Mouse (Mus musculus): ENCODE data around the gene Usp34.
"Not testable (repeated sequence)": the region's sequence is repeated elsewhere in the genome, so short reads cannot be mapped to it uniquely, and the experiment has no call there.

Usp34 gene

DNA sequence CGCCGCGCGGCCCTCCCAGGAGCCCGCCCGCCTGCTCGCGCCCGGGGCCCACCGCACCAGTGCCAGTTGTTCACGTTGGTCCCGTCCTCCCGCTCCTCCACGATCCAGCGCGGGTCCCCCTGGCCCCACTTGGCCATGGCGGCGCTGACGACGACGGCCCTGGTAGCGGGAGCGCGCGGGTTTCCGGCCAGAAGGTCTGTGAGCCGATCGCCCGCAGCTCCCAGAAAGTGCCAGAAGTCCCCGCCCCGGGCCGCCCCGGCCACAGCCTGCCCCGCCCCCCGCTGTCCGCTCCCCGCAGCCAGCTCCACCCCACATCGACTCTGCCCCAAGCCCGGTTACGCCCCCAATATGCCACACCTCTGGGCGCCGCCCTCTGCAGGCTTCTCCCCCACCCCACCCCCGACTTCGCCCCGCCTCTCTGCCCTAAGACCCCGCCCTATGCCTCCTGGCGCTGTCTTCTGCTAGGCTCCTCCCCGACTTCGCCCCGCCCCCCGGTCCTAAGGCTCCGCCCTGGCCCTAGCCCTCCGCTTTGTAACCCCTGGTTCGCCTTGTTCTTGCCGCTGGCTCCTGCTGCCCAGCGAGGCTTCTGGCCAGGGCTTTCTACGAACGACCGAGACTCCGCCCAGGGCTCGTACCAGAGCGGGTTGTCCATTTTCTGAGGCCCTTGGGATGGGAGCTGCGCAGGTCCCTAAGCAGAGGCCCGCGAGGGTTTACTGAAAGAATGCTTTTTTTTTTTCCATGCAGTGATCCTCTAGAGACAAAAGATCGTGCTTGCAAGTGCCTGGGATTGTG lies 191.2 kb downstream of the Usp34 start, which contains the start of gene Ahsa2:
TSS of gene Ahsa2 (minus strand) at position 313 of the 792 bp plus-strand sequence.
- peak; percentile 95 for DNase-seq (ENCODE audit: low read depth, low spot score)

DNA sequence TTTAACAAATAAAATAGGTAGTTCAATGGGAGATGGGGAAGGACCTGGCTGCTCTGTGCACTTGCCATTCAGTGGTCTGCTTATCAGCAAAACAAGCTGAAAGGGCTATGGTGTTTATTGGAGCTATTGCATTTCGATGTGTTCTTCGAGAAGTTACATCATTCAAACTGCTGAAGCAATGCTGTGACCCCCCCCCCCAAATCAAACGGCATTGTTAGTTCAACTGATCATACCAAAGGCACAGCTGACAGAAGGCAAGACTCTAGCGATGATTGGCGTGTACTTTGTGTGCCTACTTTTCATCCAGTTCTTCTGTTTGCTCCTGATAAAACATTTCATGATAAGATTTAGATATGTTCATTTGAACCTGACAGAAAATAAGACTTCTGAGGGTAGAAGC lies 191.9 kb downstream of the Usp34 start:
- DNase-seq (ENCODE audit: low read depth, low spot score) = no peak

DNA sequence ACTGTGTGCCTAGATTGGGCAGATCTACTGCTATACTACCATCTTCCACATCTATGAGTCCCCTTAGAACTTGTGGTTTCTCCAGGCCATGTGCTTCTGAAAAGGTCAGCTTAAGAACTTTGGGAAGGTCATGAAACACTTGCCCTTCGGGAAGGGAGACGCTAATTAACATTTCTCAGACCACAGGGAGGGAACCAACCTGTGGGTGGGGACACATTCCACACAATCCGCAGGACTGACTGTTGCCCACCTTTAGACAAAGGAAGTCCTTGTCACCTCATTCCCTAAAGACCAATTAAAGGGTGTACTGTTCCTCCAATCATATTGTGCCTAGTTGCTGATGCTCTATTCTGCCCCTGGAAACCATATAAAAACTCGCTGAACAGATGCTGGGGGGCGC lies 198.1 kb downstream of the Usp34 start:
- not testable (repeated sequence) for DNase-seq (ENCODE audit: low read depth, low spot score)

DNA sequence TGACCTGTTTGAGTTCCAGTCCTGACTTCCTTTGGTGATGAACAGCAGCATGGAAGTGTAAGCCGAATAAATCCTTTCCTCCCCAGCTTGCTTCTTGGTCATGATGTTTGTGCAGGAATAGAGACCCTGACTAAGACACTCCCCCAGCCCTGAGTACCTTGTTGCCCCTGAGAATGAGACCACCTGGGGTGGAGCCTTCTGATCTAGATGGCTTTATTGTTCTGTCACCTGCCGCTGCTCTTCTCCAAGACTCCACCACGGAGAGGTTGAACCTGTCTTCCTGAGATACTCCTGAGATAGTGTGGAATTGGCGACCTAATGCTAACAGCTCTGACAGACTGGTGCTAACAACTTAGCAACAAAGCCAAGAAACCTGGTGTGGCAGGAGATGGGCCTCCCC lies 208.1 kb downstream of the Usp34 start:
- not testable (repeated sequence) for DNase-seq (ENCODE audit: low read depth, low spot score)

DNA sequence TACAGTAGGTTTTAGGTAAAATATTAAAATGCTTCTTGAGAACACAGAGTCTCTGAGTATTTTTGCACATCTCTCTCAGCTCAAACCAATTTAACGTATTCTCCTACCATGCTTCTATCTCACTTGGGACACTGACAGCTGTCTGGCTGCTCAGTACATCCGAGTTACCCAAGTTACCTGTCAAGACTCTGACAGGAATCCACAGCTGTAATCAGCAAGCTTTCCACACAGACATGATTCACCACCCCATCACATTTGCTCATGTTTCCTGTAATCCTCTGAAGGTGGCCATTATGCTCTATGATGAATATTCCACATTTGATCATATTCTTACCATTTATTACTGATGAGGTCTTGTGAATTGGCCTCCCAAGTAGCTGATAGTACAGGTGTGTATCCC lies 208.6 kb downstream of the Usp34 start:
- no peak for DNase-seq (ENCODE audit: low read depth, low spot score)

DNA sequence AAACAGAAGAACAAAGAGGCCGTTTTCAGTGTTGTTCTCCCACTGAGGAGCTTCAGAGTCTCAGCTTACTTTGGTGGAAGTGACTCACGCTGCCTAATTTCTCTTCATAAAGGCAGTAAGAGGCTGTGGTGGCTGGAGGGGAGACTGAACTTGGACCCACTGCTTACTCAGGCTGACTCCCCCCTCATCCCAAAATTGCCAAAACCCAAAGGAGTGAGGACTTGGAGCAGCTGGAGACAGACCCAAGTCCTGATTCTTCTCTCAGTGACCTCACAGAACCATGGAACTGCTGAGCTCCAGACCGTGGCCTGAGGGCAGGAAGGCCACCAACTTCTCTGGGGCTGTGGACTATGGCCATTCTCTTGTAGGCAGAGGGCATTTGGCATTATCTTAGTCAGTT lies 212.3 kb downstream of the Usp34 start:
- no peak for DNase-seq (ENCODE audit: low read depth, low spot score)

DNA sequence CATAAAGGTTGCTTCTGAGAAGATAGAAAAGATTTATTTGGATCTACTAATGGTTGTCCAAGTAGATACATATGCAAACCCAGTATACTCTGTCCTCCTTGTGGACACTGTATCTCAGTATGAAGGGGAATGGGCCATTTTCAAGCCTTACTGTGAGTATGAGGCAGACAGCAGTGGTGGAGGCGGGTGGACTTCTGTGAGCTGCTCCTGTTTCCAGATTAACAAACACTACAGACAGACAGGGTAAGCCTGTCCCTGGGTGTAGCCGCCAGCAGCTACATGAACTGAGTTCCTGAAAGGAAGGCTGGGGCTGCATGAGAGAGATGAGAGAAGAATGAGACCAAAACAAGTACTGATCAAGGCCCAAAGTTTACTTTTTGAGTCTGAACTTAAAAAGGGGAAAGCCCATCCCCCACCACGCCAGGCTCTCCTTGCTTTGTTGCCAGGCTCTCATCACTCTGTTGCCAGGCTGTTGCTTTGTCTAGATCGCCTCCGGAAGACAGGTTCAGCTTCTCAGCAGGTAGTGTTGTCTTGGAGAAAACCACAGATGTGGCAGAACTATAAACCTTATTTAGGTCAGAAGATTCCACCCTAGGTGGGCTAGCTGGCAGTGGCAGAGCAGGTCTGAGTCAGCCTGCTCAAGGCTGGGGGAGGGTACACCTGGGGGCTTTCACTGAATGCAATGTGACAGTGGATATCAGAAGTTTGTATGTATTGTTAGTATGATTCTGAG lies 213.9 kb downstream of the Usp34 start, which contains the start of gene 1700093K21Rik:
TSS of gene 1700093K21Rik (minus strand) at position 683 of the 733 bp plus-strand sequence.
- no peak for DNase-seq (ENCODE audit: low read depth, low spot score)

DNA sequence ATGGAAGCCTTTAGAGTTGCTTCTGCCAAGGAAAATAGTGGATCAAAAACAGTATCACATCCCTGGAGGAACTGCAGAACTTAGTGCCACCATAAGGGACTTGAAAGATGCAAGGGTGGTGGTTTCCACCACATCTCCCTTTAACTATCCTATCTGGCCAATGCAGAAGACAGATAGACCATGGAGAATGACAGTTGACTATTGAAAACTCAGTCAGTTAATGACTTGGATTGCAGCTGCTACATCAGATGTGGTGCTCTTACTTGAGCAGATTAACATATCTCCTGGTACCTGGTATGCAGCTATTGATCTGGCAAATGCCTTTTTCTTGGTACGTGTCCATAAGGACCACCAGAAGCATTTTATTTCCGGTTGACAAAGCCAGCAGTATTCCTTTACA lies 230.8 kb downstream of the Usp34 start:
- no peak for DNase-seq (ENCODE audit: low read depth, low spot score)
